Mouse (Mus musculus) CH12.LX (cell line): ENCODE data around the gene Vamp4. TPM values are rescaled to one million over a fixed set of nuclear protein-coding genes. Genes with fewer than 3 reads are reported as not detected.
"Not testable (repeated sequence)": the region's sequence is repeated elsewhere in the genome, so short reads cannot be mapped to it uniquely, and the experiment has no call there.

ENCODE experiments used
- DNase-seq: peaks from one replicate; pipeline ENCODE4 v3.0.0-alpha.2; 2013; ENCODE audit errors: extremely low read depth
- H3K27ac ChIP-seq: 2 replicates; pipeline ENCODE4 v1.5.1; 2012; ENCODE audit warnings: low read depth, mild to moderate bottlenecking, control low read depth, moderate library complexity; ENCODE audit not compliant: insufficient read depth
- H3K27me3 ChIP-seq: replicated peaks from 2 replicates; pipeline ENCODE3; 2012; ENCODE audit warnings: inconsistent platforms
- H3K36me3 ChIP-seq, 2 experiments: replicated peaks in 1 of 2; 2 replicates each; pipeline versions ENCODE3 to v1.6.1; 2012; ENCODE audit warnings: inconsistent platforms in 1 of 2, low read length in 1 of 2, mild to moderate bottlenecking in 1 of 2, mixed read lengths in 1 of 2, moderate library complexity in 1 of 2; ENCODE audit not compliant: control insufficient read depth in 1 of 2, insufficient read depth in 1 of 2
- H3K4me1 ChIP-seq, 2 experiments: 2 replicates each; pipeline ENCODE4 v1.6.1; 2012; ENCODE audit warnings: inconsistent platforms in 1 of 2, moderate library complexity in 1 of 2; ENCODE audit not compliant: insufficient read depth in 2 of 2, control insufficient read depth in 1 of 2
- H3K4me2 ChIP-seq: 2 replicates; pipeline ENCODE4 v1.6.1; 2012; ENCODE audit warnings: low read depth, mild to moderate bottlenecking, control low read depth; ENCODE audit not compliant: poor library complexity, insufficient read depth, severe bottlenecking
- H3K4me3 ChIP-seq, 3 experiments: fragments of 150-350 bp in 1 of 3; sonication (generic) in 1 of 3; replicated peaks in 1 of 3; 2 replicates each; pipeline versions ENCODE3 to v1.5.1; 2011 to 2012; ENCODE audit warnings: low read depth in 2 of 3, low read length in 2 of 3, mild to moderate bottlenecking in 2 of 3, moderate library complexity in 2 of 3, control low read depth in 1 of 3, improper control_type of control experiment in 1 of 3, inconsistent platforms in 1 of 3, mixed read lengths in 1 of 3; ENCODE audit not compliant: poor library complexity in 1 of 3
- H3K79me2 ChIP-seq: replicated peaks from 2 replicates; pipeline ENCODE4 v1.6.1; 2012; ENCODE audit warnings: mild to moderate bottlenecking, moderate library complexity; ENCODE audit not compliant: control insufficient read depth, poor library complexity, insufficient read depth, severe bottlenecking; ENCODE audit errors: extremely low read depth
- H3K9ac ChIP-seq: 2 replicates; pipeline ENCODE4 v1.6.1; 2012; ENCODE audit warnings: low read depth, mild to moderate bottlenecking, control low read depth, moderate library complexity; ENCODE audit not compliant: insufficient read depth
- H3K9me3 ChIP-seq: replicated peaks from 2 replicates; pipeline ENCODE3; 2012; ENCODE audit warnings: low read length, inconsistent platforms, mixed read lengths
- BHLHE40 ChIP-seq: IDR thresholded peaks from 2 replicates; pipeline ENCODE4 v1.6.1; 2011; ENCODE audit warnings: mild to moderate bottlenecking, low read depth, low read length, improper control_type of control experiment
- EP300 ChIP-seq: IDR thresholded peaks from 2 replicates; pipeline ENCODE4 v1.6.1; 2011; ENCODE audit warnings: low read length, improper control_type of control experiment
- HCFC1 ChIP-seq: IDR thresholded peaks from 2 replicates; pipeline ENCODE4 v1.6.1; 2012; ENCODE audit warnings: low read depth, mild to moderate bottlenecking, inconsistent platforms, low read length, improper control_type of control experiment
- JUND ChIP-seq: conservative IDR thresholded peaks from 2 replicates; pipeline ENCODE4 v1.6.1; 2011; ENCODE audit warnings: low read depth, low read length, improper control_type of control experiment
- KAT2A ChIP-seq: IDR thresholded peaks from 2 replicates; pipeline ENCODE4 v1.6.1; 2012; ENCODE audit warnings: low read length, improper control_type of control experiment, inconsistent platforms; ENCODE audit not compliant: insufficient replicate concordance
- MYC ChIP-seq: IDR thresholded peaks from 2 replicates; pipeline ENCODE4 v1.6.1; 2011; ENCODE audit warnings: low read depth, mild to moderate bottlenecking, improper control_type of control experiment, low read length
- POLR2AphosphoS2 ChIP-seq: IDR thresholded peaks from 2 replicates; pipeline ENCODE4 v1.6.1; 2011; ENCODE audit warnings: low read depth, low read length, improper control_type of control experiment
- RCOR1 ChIP-seq: conservative IDR thresholded peaks from 2 replicates; pipeline ENCODE4 v1.6.1; 2012; ENCODE audit warnings: low read depth, mild to moderate bottlenecking, inconsistent platforms, low read length, improper control_type of control experiment
- USF2 ChIP-seq: conservative IDR thresholded peaks from 2 replicates; pipeline ENCODE4 v1.6.1; 2011; ENCODE audit warnings: low read depth, low read length, improper control_type of control experiment
- ZKSCAN1 ChIP-seq: IDR thresholded peaks from 2 replicates; pipeline ENCODE4 v1.6.1; 2012; ENCODE audit warnings: low read depth, inconsistent platforms, low read length, improper control_type of control experiment, borderline replicate concordance
- ZMIZ1 ChIP-seq: IDR thresholded peaks from 2 replicates; pipeline ENCODE4 v1.6.1; 2012; ENCODE audit warnings: low read depth, mild to moderate bottlenecking, inconsistent platforms, low read length, improper control_type of control experiment
- dilution Hi-C: fragments of 300-500 bp; cut with MboI; formaldehyde crosslinking; loops from 2 replicates; pipeline ENCODE4 v1.14.3; 2020; ENCODE audit warnings: low sequenced_read_pairs; ENCODE audit not compliant: extremely low pct_unique_long_range_greater_than_20kb, extremely low pct_ligation_motif_present
- in situ Hi-C: fragments of 300-500 bp; cut with MboI; formaldehyde crosslinking; loops from 3 replicates; pipeline ENCODE4 v1.14.3; 2019; ENCODE audit warnings: low sequenced_read_pairs, low pct_ligation_motif_present, low pct_unique_long_range_greater_than_20kb, mixed read lengths
- polyA plus RNA-seq: library from polyadenylated mRNA; unstranded; fragments of >175 nt; gene quantifications from 2 replicates; pipeline ENCODE4 v1.2.1, GENCODE M21; 2012; ENCODE audit warnings: low read depth; ENCODE audit not compliant: insufficient read length
- total RNA-seq, 2 experiments: library from RNA; depleted of rRNA; stranded (reverse); fragments of 300-350 nt in 1 of 2; fragments of >200 nt in 1 of 2; gene quantifications; 2 replicates each; pipeline ENCODE4 v1.2.3; 2012 to 2014

Gene Vamp4
- total and polyA plus RNA-seq, 3 experiments, result 17.9 to 38.5 (median 36.8) TPM

DNA sequence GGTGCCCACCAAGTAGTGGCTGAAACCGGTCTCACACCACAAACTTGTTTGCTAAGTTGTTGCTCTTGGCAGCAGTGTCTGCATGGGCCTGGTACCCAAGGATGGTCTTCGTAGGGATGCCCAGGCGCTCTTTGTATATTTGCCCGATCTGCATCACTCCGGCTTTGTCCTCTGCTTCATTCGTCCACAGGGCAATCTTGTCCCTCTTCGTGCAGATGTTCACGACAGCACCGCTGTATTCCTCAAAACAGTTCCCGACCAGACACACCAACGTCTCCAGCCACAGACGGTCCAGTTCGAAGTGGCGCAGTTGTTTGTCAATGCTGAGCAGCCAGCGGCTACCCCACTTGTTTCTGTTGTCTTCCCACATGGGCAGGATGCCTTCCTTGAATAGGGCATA, 58.0 kb downstream of the Vamp4 start:
- in situ Hi-C loops, DNase-seq, H3K9me3 ChIP-seq, H3K4me2 ChIP-seq, H3K27ac ChIP-seq, H3K4me1 ChIP-seq, H3K4me3 ChIP-seq, H3K36me3 ChIP-seq, H3K79me2 ChIP-seq, H3K9ac ChIP-seq, dilution Hi-C loops, H3K27me3 ChIP-seq: not testable (repeated sequence)

DNA sequence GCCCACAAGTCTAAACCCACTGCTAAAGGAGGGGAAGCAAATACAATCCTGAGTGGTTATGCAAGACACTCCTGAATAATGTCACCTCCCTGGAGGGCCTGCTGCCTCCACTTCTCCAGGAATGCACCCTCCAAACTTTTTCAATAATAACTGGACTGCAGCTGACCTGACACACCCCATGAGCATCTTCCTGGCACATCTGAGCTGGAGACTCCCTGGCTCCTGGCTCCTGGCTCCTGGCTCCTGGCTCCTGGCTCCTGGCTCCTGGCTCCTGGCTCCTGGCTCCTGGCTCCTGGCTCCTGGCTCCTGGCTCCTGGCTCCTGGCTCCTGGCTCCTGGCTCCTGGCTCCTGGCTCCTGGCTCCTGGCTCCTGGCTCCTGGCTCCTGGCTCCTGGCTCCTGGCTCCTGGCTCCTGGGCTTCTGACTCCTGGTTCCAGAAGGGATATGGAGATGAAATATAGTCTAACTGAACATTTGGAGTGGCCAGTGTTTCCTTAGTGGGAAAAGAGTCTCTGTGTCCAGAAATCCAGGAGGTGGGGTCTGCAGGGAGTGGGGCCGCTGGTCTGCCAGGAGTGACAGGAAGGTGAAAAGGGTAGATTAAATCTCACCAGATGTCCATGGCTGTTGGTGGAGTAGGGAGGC, 65.1 kb downstream of the Vamp4 start:
- H3K27me3 ChIP-seq, in situ Hi-C loops, H3K36me3 ChIP-seq, H3K4me3 ChIP-seq, H3K4me1 ChIP-seq, H3K9me3 ChIP-seq, DNase-seq, H3K79me2 ChIP-seq, H3K9ac ChIP-seq, H3K4me2 ChIP-seq, dilution Hi-C loops, H3K27ac ChIP-seq: not testable (repeated sequence)

DNA sequence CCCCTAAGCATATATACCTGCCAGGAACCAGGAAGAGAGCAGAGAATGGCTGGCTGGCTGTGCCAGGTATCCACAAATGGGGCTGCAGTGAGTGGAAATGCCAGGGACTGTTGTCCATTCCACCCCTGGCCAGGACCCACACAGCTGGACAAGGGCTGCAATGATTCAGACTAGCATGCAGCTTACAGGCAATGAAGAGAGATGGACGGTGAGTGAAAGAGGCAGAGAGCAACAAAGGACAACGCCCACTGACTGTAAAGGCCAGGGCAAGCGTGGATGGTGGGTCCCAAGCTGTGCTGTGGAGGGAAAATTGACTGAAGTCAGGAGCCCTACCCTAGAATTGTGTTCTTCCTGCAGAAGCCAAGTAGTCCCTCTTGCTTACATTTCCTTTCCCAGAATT, 66.2 kb downstream of the Vamp4 start:
- no peak for DNase-seq
- H3K27ac ChIP-seq, result no peak overlapping the region
- peaks cover 0 to 3% of the 10 kb centered on the region in 2 experiments; a peak in 1 of 4 replicates for H3K4me1 ChIP-seq
- H3K79me2 ChIP-seq, result no peaks in the 10 kb centered on the region
- no peak overlapping the region for H3K4me2 ChIP-seq
- dilution Hi-C loops, result no loop called here
- H3K27me3 ChIP-seq, result no peaks in the 10 kb centered on the region
- no peaks in the 10 kb centered on the region for H3K36me3 ChIP-seq
- H3K9me3 ChIP-seq, result peaks cover 3% of the 10 kb centered on the region
- in situ Hi-C loops, result no loop called here
- no peak overlapping the region for H3K4me3 ChIP-seq
- TF ChIP-seq ZKSCAN1, result no peak
- no peak for TF ChIP-seq KAT2A
- no peak for TF ChIP-seq ZMIZ1
- TF ChIP-seq MYC, result no peak
- TF ChIP-seq HCFC1, result no peak
- TF ChIP-seq POLR2AphosphoS2, result no peak
- no peak for TF ChIP-seq BHLHE40
- no peak for TF ChIP-seq EP300
- no peak for TF ChIP-seq USF2
- no peak for TF ChIP-seq RCOR1
- no peak for TF ChIP-seq JUND
- no peak overlapping the region for H3K9ac ChIP-seq
